Mouse (Mus musculus) CH12.LX (cell line): ENCODE data around the gene Smdt1. TPM values are rescaled to one million over a fixed set of nuclear protein-coding genes. Genes with fewer than 3 reads are reported as not detected.

Source experiments
- DNase-seq: peaks from one replicate; pipeline ENCODE4 v3.0.0-alpha.2; 2013; ENCODE audit errors: extremely low read depth
- H3K27ac ChIP-seq: 2 replicates; pipeline ENCODE4 v1.5.1; 2012; ENCODE audit warnings: low read depth, mild to moderate bottlenecking, control low read depth, moderate library complexity; ENCODE audit not compliant: insufficient read depth
- H3K27me3 ChIP-seq: replicated peaks from 2 replicates; pipeline ENCODE3; 2012; ENCODE audit warnings: inconsistent platforms
- H3K36me3 ChIP-seq, 2 experiments: replicated peaks in 1 of 2; 2 replicates each; pipeline versions ENCODE3 to v1.6.1; 2012; ENCODE audit warnings: inconsistent platforms in 1 of 2, low read length in 1 of 2, mild to moderate bottlenecking in 1 of 2, mixed read lengths in 1 of 2, moderate library complexity in 1 of 2; ENCODE audit not compliant: control insufficient read depth in 1 of 2, insufficient read depth in 1 of 2
- H3K4me1 ChIP-seq, 2 experiments: 2 replicates each; pipeline ENCODE4 v1.6.1; 2012; ENCODE audit warnings: inconsistent platforms in 1 of 2, moderate library complexity in 1 of 2; ENCODE audit not compliant: insufficient read depth in 2 of 2, control insufficient read depth in 1 of 2
- H3K4me2 ChIP-seq: 2 replicates; pipeline ENCODE4 v1.6.1; 2012; ENCODE audit warnings: low read depth, mild to moderate bottlenecking, control low read depth; ENCODE audit not compliant: poor library complexity, insufficient read depth, severe bottlenecking
- H3K4me3 ChIP-seq, 3 experiments: fragments of 150-350 bp in 1 of 3; sonication (generic) in 1 of 3; replicated peaks in 1 of 3; 2 replicates each; pipeline versions ENCODE3 to v1.5.1; 2011 to 2012; ENCODE audit warnings: low read depth in 2 of 3, low read length in 2 of 3, mild to moderate bottlenecking in 2 of 3, moderate library complexity in 2 of 3, control low read depth in 1 of 3, improper control_type of control experiment in 1 of 3, inconsistent platforms in 1 of 3, mixed read lengths in 1 of 3; ENCODE audit not compliant: poor library complexity in 1 of 3
- H3K79me2 ChIP-seq: replicated peaks from 2 replicates; pipeline ENCODE4 v1.6.1; 2012; ENCODE audit warnings: mild to moderate bottlenecking, moderate library complexity; ENCODE audit not compliant: control insufficient read depth, poor library complexity, insufficient read depth, severe bottlenecking; ENCODE audit errors: extremely low read depth
- H3K9ac ChIP-seq: 2 replicates; pipeline ENCODE4 v1.6.1; 2012; ENCODE audit warnings: low read depth, mild to moderate bottlenecking, control low read depth, moderate library complexity; ENCODE audit not compliant: insufficient read depth
- H3K9me3 ChIP-seq: replicated peaks from 2 replicates; pipeline ENCODE3; 2012; ENCODE audit warnings: low read length, inconsistent platforms, mixed read lengths
- BHLHE40 ChIP-seq: IDR thresholded peaks from 2 replicates; pipeline ENCODE4 v1.6.1; 2011; ENCODE audit warnings: mild to moderate bottlenecking, low read depth, low read length, improper control_type of control experiment
- CHD1 ChIP-seq: IDR thresholded peaks from 2 replicates; pipeline ENCODE4 v1.6.1; 2012; ENCODE audit warnings: low read depth, low read length, improper control_type of control experiment, inconsistent platforms
- CHD2 ChIP-seq: IDR thresholded peaks from 2 replicates; pipeline ENCODE4 v1.6.1; 2011; ENCODE audit warnings: low read length, improper control_type of control experiment
- CTCF ChIP-seq, 2 experiments: IDR thresholded peaks in 1 of 2; conservative IDR thresholded peaks in 1 of 2; 2 replicates each; pipeline ENCODE4 v1.5.1; 2011 to 2012; ENCODE audit warnings: low read depth in 2 of 2, low read length in 2 of 2, improper control_type of control experiment in 1 of 2, inconsistent platforms in 1 of 2, mild to moderate bottlenecking in 1 of 2, moderate library complexity in 1 of 2
- ELF1 ChIP-seq: IDR thresholded peaks from 2 replicates; pipeline ENCODE4 v1.6.1; 2014; ENCODE audit warnings: low read depth, mild to moderate bottlenecking, inconsistent platforms, low read length, improper control_type of control experiment
- ETS1 ChIP-seq: conservative IDR thresholded peaks from 2 replicates; pipeline ENCODE4 v1.6.1; 2012; ENCODE audit warnings: low read depth, mild to moderate bottlenecking, inconsistent platforms, low read length, improper control_type of control experiment, moderate library complexity
- JUND ChIP-seq: conservative IDR thresholded peaks from 2 replicates; pipeline ENCODE4 v1.6.1; 2011; ENCODE audit warnings: low read depth, low read length, improper control_type of control experiment
- KAT2A ChIP-seq: IDR thresholded peaks from 2 replicates; pipeline ENCODE4 v1.6.1; 2012; ENCODE audit warnings: low read length, improper control_type of control experiment, inconsistent platforms; ENCODE audit not compliant: insufficient replicate concordance
- MAFK ChIP-seq: IDR thresholded peaks from 2 replicates; pipeline ENCODE4 v1.6.1; 2011; ENCODE audit warnings: low read length, improper control_type of control experiment; ENCODE audit not compliant: insufficient replicate concordance
- MYC ChIP-seq: IDR thresholded peaks from 2 replicates; pipeline ENCODE4 v1.6.1; 2011; ENCODE audit warnings: low read depth, mild to moderate bottlenecking, improper control_type of control experiment, low read length
- NELFE ChIP-seq: IDR thresholded peaks from 2 replicates; pipeline ENCODE4 v1.6.1; 2011; ENCODE audit warnings: low read depth, low read length, improper control_type of control experiment
- POLR2A ChIP-seq: IDR thresholded peaks from 2 replicates; pipeline ENCODE4 v1.6.1; 2011; ENCODE audit warnings: low read depth, mild to moderate bottlenecking, improper control_type of control experiment, low read length
- POLR2AphosphoS2 ChIP-seq: IDR thresholded peaks from 2 replicates; pipeline ENCODE4 v1.6.1; 2011; ENCODE audit warnings: low read depth, low read length, improper control_type of control experiment
- RAD21 ChIP-seq: IDR thresholded peaks from 2 replicates; pipeline ENCODE4 v1.6.1; 2011; ENCODE audit warnings: low read depth, mild to moderate bottlenecking, low read length, improper control_type of control experiment, moderate library complexity
- SIN3A ChIP-seq: IDR thresholded peaks from 2 replicates; pipeline ENCODE4 v1.6.1; 2012; ENCODE audit warnings: low read length, improper control_type of control experiment, inconsistent platforms
- TBP ChIP-seq: conservative IDR thresholded peaks from 2 replicates; pipeline ENCODE4 v1.6.1; 2011; ENCODE audit warnings: low read depth, low read length, improper control_type of control experiment
- TCF12 ChIP-seq: IDR thresholded peaks from 2 replicates; pipeline ENCODE4 v1.6.1; 2014; ENCODE audit warnings: low read depth, mild to moderate bottlenecking, inconsistent platforms, low read length, improper control_type of control experiment
- UBTF ChIP-seq: IDR thresholded peaks from 2 replicates; pipeline ENCODE4 v1.6.1; 2012; ENCODE audit warnings: low read depth, mild to moderate bottlenecking, inconsistent platforms, low read length, improper control_type of control experiment, moderate library complexity
- USF1 ChIP-seq: IDR thresholded peaks from 2 replicates; pipeline ENCODE4 v1.6.1; 2014; ENCODE audit warnings: low read depth, mild to moderate bottlenecking, inconsistent platforms, low read length, improper control_type of control experiment
- USF2 ChIP-seq: conservative IDR thresholded peaks from 2 replicates; pipeline ENCODE4 v1.6.1; 2011; ENCODE audit warnings: low read depth, low read length, improper control_type of control experiment
- ZC3H11A ChIP-seq: IDR thresholded peaks from 2 replicates; pipeline ENCODE4 v1.6.1; 2012; ENCODE audit warnings: low read depth, mild to moderate bottlenecking, inconsistent platforms, low read length, improper control_type of control experiment
- ZKSCAN1 ChIP-seq: IDR thresholded peaks from 2 replicates; pipeline ENCODE4 v1.6.1; 2012; ENCODE audit warnings: low read depth, inconsistent platforms, low read length, improper control_type of control experiment, borderline replicate concordance
- dilution Hi-C: fragments of 300-500 bp; cut with MboI; formaldehyde crosslinking; loops from 2 replicates; pipeline ENCODE4 v1.14.3; 2020; ENCODE audit warnings: low sequenced_read_pairs; ENCODE audit not compliant: extremely low pct_unique_long_range_greater_than_20kb, extremely low pct_ligation_motif_present
- in situ Hi-C: fragments of 300-500 bp; cut with MboI; formaldehyde crosslinking; loops from 3 replicates; pipeline ENCODE4 v1.14.3; 2019; ENCODE audit warnings: low sequenced_read_pairs, low pct_ligation_motif_present, low pct_unique_long_range_greater_than_20kb, mixed read lengths
- polyA plus RNA-seq: library from polyadenylated mRNA; unstranded; fragments of >175 nt; gene quantifications from 2 replicates; pipeline ENCODE4 v1.2.1, GENCODE M21; 2012; ENCODE audit warnings: low read depth; ENCODE audit not compliant: insufficient read length
- total RNA-seq, 2 experiments: library from RNA; depleted of rRNA; stranded (reverse); fragments of 300-350 nt in 1 of 2; fragments of >200 nt in 1 of 2; gene quantifications; 2 replicates each; pipeline ENCODE4 v1.2.3; 2012 to 2014

Smdt1 gene
- total and polyA plus RNA-seq, 3 experiments, result 112 to 171 (median 138) TPM

GRCm38 (mm10) chr15:82378261-82379180 is 39.8 kb downstream of the Smdt1 start:
- H3K27me3 ChIP-seq, result peaks cover 90% of the 10 kb centered on the region
- DNase-seq, result no peak
- no peak overlapping the region for H3K9ac ChIP-seq
- H3K79me2 ChIP-seq, result no peaks in the 10 kb centered on the region
- no peaks in the 10 kb centered on the region for H3K9me3 ChIP-seq
- peaks cover 6 to 13% of the 10 kb centered on the region in 2 experiments for H3K4me1 ChIP-seq
- no peak overlapping the region for H3K4me3 ChIP-seq
- dilution Hi-C loops, result no loop called here
- no peaks in the 10 kb centered on the region for H3K36me3 ChIP-seq
- H3K4me2 ChIP-seq, result no peak overlapping the region
- H3K27ac ChIP-seq, result no peak overlapping the region
- no peak for TF ChIP-seq CHD1
- no peak for TF ChIP-seq USF2
- TF ChIP-seq RAD21, result no peak
- TF ChIP-seq CHD2, result no peak
- in situ Hi-C loops, result no loop called here

GRCm38 (mm10) chr15:82379511-82379870 is 40.7 kb downstream of the Smdt1 start:
- H3K9ac ChIP-seq, result no peak overlapping the region
- dilution Hi-C loops, result no loop called here
- no peak for DNase-seq
- no peak overlapping the region for H3K27ac ChIP-seq
- H3K36me3 ChIP-seq, result no peaks in the 10 kb centered on the region
- TF ChIP-seq MAFK (no peak), POLR2A (no peak), UBTF (no peak), SIN3A (no peak), KAT2A (no peak), TCF12 (no peak), ETS1 (no peak), ELF1 (no peak), CTCF (conservative IDR thresholded peaks at IDR 0.05 in 1 of 2, IDR thresholded peaks at IDR 0.05 in 1 of 2; ENCODE audit: low read depth in 2 of 2, low read length in 2 of 2) (no peak), NELFE (no peak), ZKSCAN1 (no peak), BHLHE40 (no peak), USF1 (no peak), ZC3H11A (no peak), MYC (no peak), CHD2 (no peak), JUND (no peak), POLR2AphosphoS2 (no peak), TBP (no peak), USF2 (no peak)
- TF ChIP-seq, all 38 proteins: peak for 0
- no peaks in the 10 kb centered on the region for H3K9me3 ChIP-seq
- in situ Hi-C loops, result no loop called here
- no peaks in the 10 kb centered on the region for H3K79me2 ChIP-seq
- H3K4me2 ChIP-seq, result peak overlapping the region; percentile 82; the same call in 1 of the 2 replicates
- peaks cover 6 to 13% of the 10 kb centered on the region in 2 experiments for H3K4me1 ChIP-seq
- H3K27me3 ChIP-seq, result peaks cover 88% of the 10 kb centered on the region
- H3K4me3 ChIP-seq, result no peak overlapping the region
